Mouse (Mus musculus) CH12.LX (cell line): ENCODE results near the gene Cyp2d34.

Experiments
- ZC3H11A ChIP-seq: IDR thresholded peaks from 2 replicates; pipeline ENCODE4 v1.6.1; 2012; ENCODE audit warnings: low read depth, mild to moderate bottlenecking, inconsistent platforms, low read length, improper control_type of control experiment
- ZNF384 ChIP-seq: IDR thresholded peaks from 2 replicates; pipeline ENCODE4 v1.6.1; 2012; ENCODE audit warnings: low read depth, low read length, improper control_type of control experiment, inconsistent platforms

DNA sequence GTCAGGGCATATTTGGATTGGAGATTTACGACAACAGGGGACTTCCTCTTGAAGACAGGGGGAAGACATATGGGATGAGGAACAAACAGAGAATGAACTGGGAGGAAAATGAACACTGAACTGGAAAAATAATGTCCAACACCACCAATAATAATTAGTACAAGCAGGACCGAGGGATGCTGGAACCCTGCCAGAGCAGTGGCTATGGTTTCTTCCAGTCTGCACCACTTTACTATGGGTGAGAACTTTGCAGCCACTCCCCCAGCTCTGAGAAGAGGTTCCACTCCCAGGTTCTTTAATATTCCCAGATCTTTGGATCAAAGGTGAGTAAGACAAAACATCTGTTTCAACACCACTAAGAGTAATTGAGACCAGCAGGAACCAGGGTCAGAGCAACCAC is 41.7 kb downstream of the Cyp2d34 start:
- TF ChIP-seq ZC3H11A (no peak), ZNF384 (no peak)
